Mouse (Mus musculus): ENCODE results near the gene Pcgf5.

DNA sequence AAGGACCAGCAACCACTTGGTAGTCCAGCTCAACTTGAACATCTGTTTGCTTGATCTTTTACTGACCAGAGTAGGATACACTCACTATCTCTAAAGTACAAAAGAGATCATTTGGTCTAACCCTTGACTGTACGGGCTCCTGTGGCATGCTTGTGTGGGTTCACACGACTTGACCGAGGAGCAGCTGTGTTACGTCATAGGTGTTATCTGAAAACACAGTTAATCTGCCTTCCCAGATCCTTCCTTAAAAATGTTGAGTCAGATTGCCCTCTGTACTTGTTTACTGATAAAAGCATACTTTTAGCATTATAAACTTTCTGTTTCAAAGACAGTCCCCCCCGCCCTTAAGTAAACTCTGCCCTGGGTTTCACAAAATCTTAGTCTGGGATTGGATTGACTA, 19.4 kb upstream of the Pcgf5 start:
- no peak for TF ChIP-seq CTCF (IDR thresholded peaks at IDR 0.05; ENCODE audit: low read depth, low read length)
- TF ChIP-seq POLR2A (IDR thresholded peaks at IDR 0.05; ENCODE audit: borderline replicate concordance, low read depth, low read length): no peak
